13 mouse cellular contexts compared by ENCODE assay signal in genomic region chr15:27803568-27804345, GRCm38 (mm10).
DNase-seq lines count a peak whose midpoint lies in the region; ATAC-seq lines count a peak whose summit lies in the region.
"Had no signal": no experiment of that assay in that cellular context is flagged by ENCODE, and none has a peak within 500 bp of the region (broad histone marks: within the 10 kb centered on the region; RNA-seq: fewer than 3 reads in every experiment).

No protein-coding gene starts in this region.

- no peak overlapping the region for H3K4me2 ChIP-seq in hindbrain, embryonic 11.5 days (replicated peaks; ENCODE audit: low read depth, low read length)
- H3K4me2 ChIP-seq in neural tube, embryonic 15.5 days = no peak overlapping the region
- H3K4me2 ChIP-seq: midbrain, embryonic 15.5 days had no signal

- no peak for ATAC-seq in hindbrain, embryonic 11.5 days (ENCODE audit: low FRiP score)
- ATAC-seq in neural tube, embryonic 15.5 days (ENCODE audit: low FRiP score) = no peak
- ATAC-seq: liver, postnatal 0 days; midbrain, embryonic 15.5 days had no signal

- H3K4me3 ChIP-seq in hindbrain, embryonic 11.5 days (ENCODE audit: low read depth, low read length) = no peak overlapping the region
- H3K4me3 ChIP-seq in neural tube, embryonic 15.5 days (replicated peaks) = no peak overlapping the region
- H3K4me3 ChIP-seq: midbrain, embryonic 15.5 days had no signal

- H3K9me3 ChIP-seq in hindbrain, embryonic 11.5 days (ENCODE audit: control insufficient read depth, low read length) = no peaks in the 10 kb centered on the region
- no peaks in the 10 kb centered on the region for H3K9me3 ChIP-seq in neural tube, embryonic 15.5 days (replicated peaks)
- H3K9me3 ChIP-seq: midbrain, embryonic 15.5 days had no signal

- H3K27me3 ChIP-seq in hindbrain, embryonic 11.5 days (ENCODE audit: control insufficient read depth, insufficient read depth, low read length) = no peaks in the 10 kb centered on the region
- no peaks in the 10 kb centered on the region for H3K27me3 ChIP-seq in neural tube, embryonic 15.5 days (replicated peaks)
- H3K27me3 ChIP-seq: midbrain, embryonic 15.5 days had no signal

- peaks cover 9% of the 10 kb centered on the region for H3K36me3 ChIP-seq in hindbrain, embryonic 11.5 days (ENCODE audit: control insufficient read depth, insufficient read depth, low read length)
- peaks cover 30% of the 10 kb centered on the region for H3K36me3 ChIP-seq in neural tube, embryonic 15.5 days
- H3K36me3 ChIP-seq: G1E had no signal

- peak; percentile 6 for DNase-seq in layer of hippocampus, adult 11-12 months (ENCODE audit: low spot score)
- no peak for DNase-seq in layer of hippocampus, adult 9-11 months
- DNase-seq in cerebellum, adult 9-11 months = peak; percentile 65
- no peak for DNase-seq in hindbrain, embryonic 11.5 days (ENCODE audit: low spot score)
- DNase-seq in T-cell, adult 2 months (ENCODE audit: low spot score) = no peak
- no peak for DNase-seq in thymus, postnatal 0 days (ENCODE audit: low spot score)
- DNase-seq: gastrocnemius, postnatal 36 days; heart, postnatal 4 days; liver, postnatal 0 days; retina, postnatal 1 day had no signal

- no peaks in the 10 kb centered on the region for H3K4me1 ChIP-seq in hindbrain, embryonic 11.5 days (replicated peaks; ENCODE audit: control insufficient read depth, insufficient read depth, low read length)
- peaks cover 62% of the 10 kb centered on the region for H3K4me1 ChIP-seq in neural tube, embryonic 15.5 days
- H3K4me1 ChIP-seq: midbrain, embryonic 15.5 days had no signal

- no peak overlapping the region for H3K9ac ChIP-seq in hindbrain, embryonic 11.5 days (ENCODE audit: low read depth, low read length)
- H3K9ac ChIP-seq in neural tube, embryonic 15.5 days (replicated peaks) = no peak overlapping the region
- H3K9ac ChIP-seq: liver, postnatal 0 days; midbrain, embryonic 15.5 days had no signal

- peak overlapping the region; percentile 30; the same call in 1 of the 2 replicates for H3K27ac ChIP-seq in hindbrain, embryonic 11.5 days (ENCODE audit: low read depth, low read length)
- peak overlapping the region; percentile 43 for H3K27ac ChIP-seq in neural tube, embryonic 15.5 days (replicated peaks)
- H3K27ac ChIP-seq: midbrain, embryonic 15.5 days had no signal

- 62% methylated on average over 18 of the region's 18 CpGs for WGBS in hindbrain, embryonic 11.5 days
- 79% methylated on average over 18 of the region's 18 CpGs for WGBS in neural tube, embryonic 15.5 days

Comparison
In these comparisons a context has a peak if more than half of its experiments do, and no peak if none do; other contexts are left out.
1. DNase-seq: peak in layer of hippocampus, adult 11-12 months (single experiment) and cerebellum, adult 9-11 months (single experiment); none in layer of hippocampus, adult 9-11 months (single experiment), hindbrain, embryonic 11.5 days (single experiment), T-cell, adult 2 months (single experiment) and thymus, postnatal 0 days (single experiment).